Mouse (Mus musculus): ENCODE measurements around the gene Chchd3.

DNA sequence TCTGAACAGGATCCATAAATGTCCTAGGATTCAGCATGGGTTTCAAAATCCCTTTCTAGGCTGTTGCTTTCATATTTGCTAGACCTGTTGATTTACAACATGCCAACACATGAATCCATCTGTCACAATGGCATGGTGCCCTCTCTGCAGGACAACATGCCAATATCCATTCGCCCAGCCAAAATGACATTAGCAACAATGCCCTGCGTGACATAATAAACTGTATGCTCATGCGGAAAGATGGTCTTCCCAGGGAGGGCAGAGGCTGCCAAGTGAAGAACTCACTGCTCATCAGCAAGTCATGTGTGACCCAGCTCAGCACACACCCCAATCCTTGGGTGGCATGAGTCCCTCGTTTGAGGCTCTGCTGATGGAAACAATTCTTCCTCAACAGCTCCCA is 38.8 kb upstream of the Chchd3 start:
- no peak for TF ChIP-seq POLR2A (IDR thresholded peaks at IDR 0.05; ENCODE audit: control insufficient read depth in 1 of 2, insufficient read depth in 1 of 2, low read depth in 1 of 2, low read length in 2 of 2, poor library complexity in 1 of 2)
- TF ChIP-seq ZC3H11A (IDR thresholded peaks at IDR 0.05; ENCODE audit: low read depth, low read length), result no peak
- no peak for TF ChIP-seq MAX (IDR thresholded peaks at IDR 0.05; ENCODE audit: low read length)
- no peak for TF ChIP-seq SIN3A (IDR thresholded peaks at IDR 0.05; ENCODE audit: low read length)
- no peak for TF ChIP-seq EP300 (IDR thresholded peaks at IDR 0.05; ENCODE audit: low read depth in 1 of 2, low read length in 2 of 2)
- no peak for TF ChIP-seq NELFE (IDR thresholded peaks at IDR 0.05; ENCODE audit: low read depth, low read length)
- TF ChIP-seq CTCF (IDR thresholded peaks at IDR 0.05 in 2 of 3, conservative IDR thresholded peaks at IDR 0.05 in 1 of 3; ENCODE audit: control insufficient read depth in 1 of 3, insufficient read depth in 1 of 3, low read depth in 2 of 3, low read length in 3 of 3, poor library complexity in 1 of 3, severe bottlenecking in 1 of 3), result no peak
- no peak for TF ChIP-seq GATA1 (IDR thresholded peaks at IDR 0.05; ENCODE audit: low read depth, low read length)
- TF ChIP-seq MXI1 (IDR thresholded peaks at IDR 0.05; ENCODE audit: low read depth, low read length), result no peak
